ENCODE assay signal across 13 mouse cellular contexts in genomic region chr11:106851438-106851837, GRCm38 (mm10).
DNase-seq lines count a peak whose midpoint lies in the region; ATAC-seq and TF ChIP-seq lines count a peak whose summit lies in the region.
"Had no signal": no experiment of that assay in that cellular context is flagged by ENCODE, and none has a peak within 500 bp of the region (broad histone marks: within the 10 kb centered on the region; RNA-seq: fewer than 3 reads in every experiment).

No protein-coding gene starts in this region.

- H3K27me3 ChIP-seq in hindbrain, embryonic 14.5 days (ENCODE audit: control insufficient read depth, insufficient read depth, low read length), result no peaks in the 10 kb centered on the region
- H3K27me3 ChIP-seq in hindbrain, embryonic 16.5 days (replicated peaks; ENCODE audit: control insufficient read depth, insufficient read depth, low read length), result no peaks in the 10 kb centered on the region
- no peaks in the 10 kb centered on the region for H3K27me3 ChIP-seq in thymus, adult 2 months (ENCODE audit: control insufficient read depth, insufficient read depth, low read length)
- H3K27me3 ChIP-seq: heart, embryonic 13.5 days; limb, embryonic 13.5 days had no signal

- DNase-seq in hindbrain, embryonic 14.5 days (ENCODE audit: low spot score), result peak; percentile 56
- DNase-seq in thymus, postnatal 0 days (ENCODE audit: low spot score), result peak; percentile 37
- DNase-seq in thymus, adult 2 months, result no peak
- DNase-seq in c-Kit-positive CD71-positive TER-119-positive erythroid progenitor cells, embryonic 14.5 days (ENCODE audit: low spot score), result peak; percentile 31
- DNase-seq in spleen, postnatal 10 days (ENCODE audit: low spot score in 2 of 2), result no peak
- DNase-seq in B cell, adult 2 months, result no peak
- DNase-seq: cerebellum, adult 2 months had no signal

- TF ChIP-seq POLR2A in thymus, adult 2 months (IDR thresholded peaks at IDR 0.05; ENCODE audit: control insufficient read depth, extremely low read depth, insufficient read depth, low read length, poor library complexity), result no peak

- no peak overlapping the region for H3K27ac ChIP-seq in hindbrain, embryonic 14.5 days
- H3K27ac ChIP-seq in hindbrain, embryonic 16.5 days (ENCODE audit: low read depth, low read length), result no peak overlapping the region
- no peak overlapping the region for H3K27ac ChIP-seq in thymus, adult 2 months (ENCODE audit: control insufficient read depth, insufficient read depth, low read length)
- H3K27ac ChIP-seq: heart, embryonic 13.5 days; limb, embryonic 13.5 days had no signal

- H3K4me2 ChIP-seq in hindbrain, embryonic 14.5 days (replicated peaks), result no peak overlapping the region
- no peak overlapping the region for H3K4me2 ChIP-seq in hindbrain, embryonic 16.5 days (ENCODE audit: low read length)
- H3K4me2 ChIP-seq: heart, embryonic 13.5 days; limb, embryonic 13.5 days had no signal

- no peak overlapping the region for H3K4me3 ChIP-seq in hindbrain, embryonic 14.5 days (replicated peaks; ENCODE audit: low read length)
- H3K4me3 ChIP-seq in hindbrain, embryonic 16.5 days (ENCODE audit: low read length), result no peak overlapping the region
- H3K4me3 ChIP-seq in thymus, adult 2 months (ENCODE audit: control insufficient read depth, insufficient read depth, low read length), result no peak overlapping the region
- H3K4me3 ChIP-seq: heart, embryonic 13.5 days; limb, embryonic 13.5 days had no signal

- no peak overlapping the region for H3K9ac ChIP-seq in hindbrain, embryonic 14.5 days
- no peak overlapping the region for H3K9ac ChIP-seq in hindbrain, embryonic 16.5 days (ENCODE audit: low read depth, low read length)
- H3K9ac ChIP-seq: heart, embryonic 13.5 days; limb, embryonic 13.5 days had no signal

- no peaks in the 10 kb centered on the region for H3K4me1 ChIP-seq in hindbrain, embryonic 14.5 days (replicated peaks; ENCODE audit: control insufficient read depth, insufficient read depth, low read length)
- no peaks in the 10 kb centered on the region for H3K4me1 ChIP-seq in hindbrain, embryonic 16.5 days (ENCODE audit: control insufficient read depth, insufficient read depth, low read depth, low read length)
- no peaks in the 10 kb centered on the region for H3K4me1 ChIP-seq in thymus, adult 2 months (replicated peaks; ENCODE audit: control insufficient read depth, insufficient read depth, low read length)
- H3K4me1 ChIP-seq: heart, embryonic 13.5 days; limb, embryonic 13.5 days had no signal

- H3K36me3 ChIP-seq in hindbrain, embryonic 14.5 days (replicated peaks; ENCODE audit: control insufficient read depth, insufficient read depth), result peaks cover 53% of the 10 kb centered on the region
- peaks cover 7% of the 10 kb centered on the region for H3K36me3 ChIP-seq in hindbrain, embryonic 16.5 days (ENCODE audit: control insufficient read depth, insufficient read depth, low read length)
- peaks cover 16% of the 10 kb centered on the region for H3K36me3 ChIP-seq in thymus, adult 2 months (ENCODE audit: control insufficient read depth, insufficient read depth, low read length)

- ATAC-seq in hindbrain, embryonic 14.5 days (ENCODE audit: low FRiP score), result no peak
- no peak for ATAC-seq in hindbrain, embryonic 16.5 days
- ATAC-seq in monocyte, adult 5-6 weeks (replicated peaks; ENCODE audit: insufficient number of reproducible peaks, low FRiP score, low TSS enrichment, poor library complexity, severe bottlenecking), result no peak
- ATAC-seq: forebrain, embryonic 16.5 days; midbrain, embryonic 16.5 days had no signal

- 62% methylated on average over 2 of the region's 2 CpGs for WGBS in hindbrain, embryonic 14.5 days
- whole genome bisulfite sequencing in hindbrain, embryonic 16.5 days, result 54% methylated on average over 2 of the region's 2 CpGs
- WGBS in thymus, adult 2 months, result 49% methylated on average over 2 of the region's 2 CpGs

- H3K9me3 ChIP-seq in hindbrain, embryonic 14.5 days (ENCODE audit: control insufficient read depth, low read length), result no peaks in the 10 kb centered on the region
- no peaks in the 10 kb centered on the region for H3K9me3 ChIP-seq in hindbrain, embryonic 16.5 days (ENCODE audit: control insufficient read depth, low read length)
- H3K9me3 ChIP-seq: heart, embryonic 13.5 days; limb, embryonic 13.5 days had no signal

- TF ChIP-seq CTCF in thymus, adult 2 months (IDR thresholded peaks at IDR 0.05; ENCODE audit: borderline replicate concordance, control insufficient read depth, extremely low read depth, insufficient read depth, low read length, poor library complexity), result no peak

Comparison
In these comparisons a context has a peak if more than half of its experiments do, and no peak if none do; other contexts are left out.
1. DNase-seq: peak in hindbrain, embryonic 14.5 days (single experiment), thymus, postnatal 0 days (single experiment) and c-Kit-positive CD71-positive TER-119-positive erythroid progenitor cells, embryonic 14.5 days (single experiment); none in thymus, adult 2 months (single experiment), spleen, postnatal 10 days (0 of 2) and B cell, adult 2 months (0 of 2).